Mouse (Mus musculus) heart, postnatal 0 days (tissue): Measurements from ENCODE around the gene Mmp20.

Experiments used
- CTCF ChIP-seq: IDR thresholded peaks from 2 replicates; pipeline ENCODE4 v1.5.1; 2016; ENCODE audit warnings: antibody characterized with exemption, control low read depth, low read depth
- EP300 ChIP-seq: IDR thresholded peaks from 2 replicates; pipeline ENCODE4 v1.6.1; 2016; ENCODE audit warnings: antibody characterized with exemption, low read depth

GRCm38 (mm10) chr9:7590063-7590462 is 38.0 kb upstream of the Mmp20 start:
- TF ChIP-seq CTCF (no peak), EP300 (no peak)
